Mouse (Mus musculus) yolk sac, embryonic 10.5 days (tissue): ENCODE results near the gene Pkig.
A peak's percentile ranks its signal among the peaks of the same experiment; 100 is the strongest.
"Not testable (repeated sequence)": the region's sequence is repeated elsewhere in the genome, so short reads cannot be mapped to it uniquely, and the experiment has no call there.

Experiments
- DNase-seq: peaks from one replicate; pipeline ENCODE4 v3.0.0-alpha.2; 2017; ENCODE audit warnings: low spot score

Pkig gene

DNA sequence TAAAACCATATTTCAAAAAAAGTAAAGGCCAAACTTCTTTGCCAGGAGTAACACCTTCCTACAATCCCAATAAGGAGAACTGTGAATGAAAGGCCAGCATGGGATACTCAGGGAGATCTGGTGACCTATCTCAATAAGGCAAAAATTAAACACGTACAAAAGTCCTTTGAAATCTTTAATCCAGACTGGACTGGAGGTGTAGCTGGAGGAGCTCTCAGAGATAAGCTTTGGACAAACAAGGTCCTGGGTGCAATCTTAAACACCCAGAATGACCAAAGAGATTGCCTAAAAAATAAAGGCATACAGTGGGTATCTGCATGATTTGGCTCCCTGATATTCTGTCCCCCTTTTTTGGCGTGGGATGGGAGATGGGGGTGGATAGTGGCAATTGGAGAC, 14.6 kb upstream of the Pkig start:
- DNase-seq, result no peak

DNA sequence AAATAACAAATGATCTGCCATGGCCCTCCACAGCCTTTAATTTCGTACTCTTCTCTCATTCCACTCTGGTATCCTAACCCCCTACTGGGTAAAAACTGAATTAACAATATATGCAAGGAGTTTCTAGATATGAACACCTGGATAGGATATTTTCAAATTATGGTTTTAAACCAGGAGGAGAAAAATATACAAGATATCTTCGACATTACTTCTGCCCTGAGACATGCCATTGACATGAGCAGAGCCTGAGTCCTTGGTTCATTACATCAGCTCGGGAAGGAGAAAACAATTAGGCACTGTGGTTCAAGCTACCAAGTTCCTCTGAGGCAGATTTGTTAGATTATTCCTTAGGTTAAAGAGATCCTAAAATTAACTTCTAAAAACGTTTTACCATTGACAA, 14.1 kb upstream of the Pkig start:
- DNase-seq, result no peak

DNA sequence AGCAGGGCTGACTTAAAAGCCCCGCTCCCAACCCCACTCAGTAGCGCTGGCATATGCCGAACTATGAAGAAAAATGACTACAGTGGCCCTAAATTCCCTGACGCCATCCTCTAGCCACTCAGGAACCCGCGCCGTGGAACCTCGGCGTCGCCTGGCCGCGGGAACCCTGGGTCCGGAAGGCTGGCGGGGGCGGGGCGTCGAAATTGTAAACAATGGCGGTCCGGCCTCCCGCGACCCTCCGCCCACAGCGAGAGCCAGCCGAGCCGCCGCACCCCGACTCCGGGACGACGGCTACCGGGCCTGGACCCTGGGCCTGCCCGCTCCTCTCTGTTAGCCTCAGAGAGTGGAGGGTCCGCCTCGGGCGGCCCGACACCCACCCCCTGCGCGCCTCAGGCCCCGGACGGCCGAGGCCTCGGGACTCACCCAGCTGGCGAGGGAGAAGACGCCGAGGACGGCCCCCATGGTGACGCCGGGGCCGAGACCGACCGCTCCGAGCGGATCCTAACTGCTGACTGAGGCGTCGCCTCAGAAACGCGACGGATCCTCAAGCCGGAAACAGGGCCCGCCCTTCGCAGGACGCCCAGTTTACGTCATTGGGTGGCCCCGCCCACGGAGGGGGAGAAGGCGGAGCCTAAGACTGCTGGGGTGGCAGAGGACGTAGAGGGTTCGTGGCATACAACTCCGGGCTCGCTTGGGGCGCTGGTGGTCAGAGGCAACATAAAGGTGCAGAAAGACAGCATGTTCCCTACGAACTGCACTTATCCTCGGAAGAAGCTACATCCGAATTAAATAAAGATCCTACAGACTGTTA, 13.4 kb upstream of the Pkig start, which contains the start of gene Serinc3:
Gene Serinc3 (minus strand): TSS at position 557 of the 811 bp plus-strand sequence.
- DNase-seq, result peak; percentile 97

DNA sequence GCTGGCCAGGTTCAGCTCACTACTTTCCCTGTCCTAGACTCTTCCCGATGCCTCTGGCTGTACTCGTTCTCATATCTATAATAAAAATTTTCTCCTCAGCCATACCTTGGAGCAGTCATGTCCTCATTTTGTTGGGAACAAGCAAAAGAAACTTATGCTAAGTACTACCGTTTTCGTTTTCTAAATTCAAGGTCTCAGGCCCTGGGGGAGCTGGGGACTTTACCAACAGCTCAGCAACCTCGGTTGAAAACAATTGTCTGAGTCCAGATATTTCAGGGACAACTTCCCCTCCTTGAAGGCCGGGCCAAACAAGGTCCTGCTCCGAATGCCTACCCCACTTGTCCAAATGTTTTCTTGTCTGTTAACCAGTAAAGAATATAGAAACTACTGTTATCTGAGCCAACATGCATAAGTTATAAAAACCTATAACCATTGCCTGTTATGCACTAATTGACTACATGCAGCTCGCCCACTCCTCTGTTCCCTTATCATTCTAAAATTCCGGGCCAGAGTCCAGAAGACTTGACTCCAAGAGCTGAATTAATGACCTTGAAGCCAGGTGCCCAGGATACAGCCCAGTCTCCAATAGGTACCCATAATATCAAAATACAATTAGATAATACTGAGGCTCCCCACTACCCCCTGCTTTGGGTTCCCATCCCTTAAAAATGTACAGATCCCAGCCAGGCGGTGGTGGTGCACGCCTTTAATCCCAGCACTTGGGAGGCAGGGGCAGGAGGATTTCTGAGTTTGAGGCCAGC, 12.3 kb upstream of the Pkig start:
- no peak for DNase-seq

DNA sequence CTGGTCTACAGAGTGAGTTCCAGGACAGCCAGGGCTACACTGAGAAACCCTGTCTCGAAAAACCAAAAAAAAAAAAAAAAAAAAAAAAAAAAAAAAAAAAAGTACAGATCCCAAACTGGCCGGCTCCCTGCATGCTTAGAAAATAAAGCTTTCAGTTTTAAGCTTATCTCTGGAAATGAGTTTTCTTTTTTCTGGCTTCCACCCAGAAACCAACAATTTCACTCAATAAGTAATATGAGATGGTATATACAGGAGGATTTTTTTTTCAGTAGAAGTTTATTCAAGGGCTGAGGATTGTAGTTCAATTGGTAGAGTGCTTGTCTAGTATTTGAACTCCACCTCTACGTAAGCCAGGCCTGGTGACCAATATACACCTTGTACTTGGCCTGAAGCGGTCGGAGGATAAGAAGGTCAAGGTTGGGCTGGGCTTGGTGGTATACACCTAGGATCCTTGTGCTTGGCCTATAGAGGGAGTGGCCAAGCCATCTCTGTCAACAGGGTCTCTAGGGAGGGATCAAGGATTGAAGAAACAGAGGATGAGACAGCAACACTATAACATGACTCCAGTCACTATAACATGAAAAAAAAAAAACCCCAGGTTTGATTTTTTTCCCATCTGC, 11.6 kb upstream of the Pkig start:
- no peak for DNase-seq

DNA sequence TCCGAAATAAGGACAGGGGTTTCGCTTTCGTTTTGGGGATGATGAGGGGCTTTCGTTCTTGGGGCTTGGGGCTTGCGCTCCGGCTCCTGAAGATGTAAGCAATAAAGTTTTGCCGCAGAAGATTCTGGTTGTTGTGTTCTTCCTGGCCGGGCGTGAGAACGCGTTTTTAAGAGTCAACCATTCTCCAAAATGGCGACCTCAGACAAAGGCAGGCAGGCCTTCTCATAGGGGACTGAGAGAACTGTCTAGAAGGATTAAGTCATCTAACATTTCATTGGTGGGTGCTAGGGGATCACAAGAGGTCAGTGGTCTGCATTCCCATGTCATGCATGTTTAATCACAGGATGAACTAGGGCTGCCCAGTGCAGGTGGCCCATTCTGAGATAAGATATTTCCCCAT, 2.5 kb upstream of the Pkig start:
- DNase-seq, result not testable (repeated sequence)

DNA sequence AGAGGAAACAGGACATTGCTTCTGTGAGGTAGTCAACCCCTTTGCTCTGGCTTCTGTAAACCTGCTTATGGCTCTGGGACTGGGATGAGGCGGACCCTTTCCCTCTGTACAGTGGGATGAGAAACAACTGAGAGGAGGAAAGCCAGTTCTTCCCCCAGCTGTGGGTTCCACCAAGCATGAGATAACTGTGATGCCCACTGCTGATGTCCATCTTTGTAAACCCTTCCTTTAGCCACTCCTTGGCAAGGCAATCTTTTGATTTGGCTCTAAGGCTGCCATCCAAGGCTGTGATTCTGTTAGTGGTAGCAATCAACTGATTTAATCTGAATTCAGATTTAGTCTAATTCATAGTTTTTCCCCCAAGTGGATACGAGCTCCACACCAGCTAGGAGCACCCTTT, 700 bp upstream of the Pkig start:
- no peak for DNase-seq

DNA sequence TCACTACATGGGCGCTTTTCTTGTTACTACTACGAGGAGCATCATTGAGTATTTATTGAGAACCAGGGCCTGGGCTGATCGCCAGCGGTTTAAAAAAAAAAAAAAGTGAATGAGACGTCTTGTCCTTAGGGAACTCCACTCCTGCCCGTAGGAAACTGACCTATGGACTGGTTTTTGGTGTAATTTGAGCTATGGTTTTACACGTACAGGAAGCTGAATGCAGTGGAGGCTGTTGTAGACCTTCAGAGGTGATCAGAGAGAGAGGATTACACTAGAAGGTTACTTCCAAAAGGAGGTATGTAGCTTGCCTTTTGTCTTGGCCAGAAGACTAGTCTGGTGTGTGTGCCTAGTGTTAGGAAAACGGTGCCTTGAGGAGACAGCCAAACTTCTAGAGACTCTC, 755 bp downstream of the Pkig start:
- no peak for DNase-seq

DNA sequence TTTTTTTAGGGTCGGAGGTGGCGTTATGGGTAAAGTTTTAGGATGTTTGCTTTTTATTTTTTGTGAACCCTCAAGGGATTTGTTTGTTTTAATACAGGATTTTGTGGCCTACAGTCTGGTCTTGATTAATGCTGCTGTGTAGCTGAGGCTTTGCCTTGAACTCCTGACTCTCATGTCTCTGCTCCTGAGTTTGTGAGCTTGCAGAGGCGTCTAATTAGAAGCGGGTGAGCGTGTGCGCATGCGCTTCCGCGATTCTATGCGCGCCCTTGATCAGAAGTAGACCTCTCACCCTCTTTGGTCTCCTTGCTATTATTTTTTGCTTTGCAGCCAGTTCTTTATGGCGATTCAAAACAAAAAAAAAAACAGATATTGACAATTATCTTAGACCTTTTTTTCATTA, 1.2 kb downstream of the Pkig start:
- no peak for DNase-seq

DNA sequence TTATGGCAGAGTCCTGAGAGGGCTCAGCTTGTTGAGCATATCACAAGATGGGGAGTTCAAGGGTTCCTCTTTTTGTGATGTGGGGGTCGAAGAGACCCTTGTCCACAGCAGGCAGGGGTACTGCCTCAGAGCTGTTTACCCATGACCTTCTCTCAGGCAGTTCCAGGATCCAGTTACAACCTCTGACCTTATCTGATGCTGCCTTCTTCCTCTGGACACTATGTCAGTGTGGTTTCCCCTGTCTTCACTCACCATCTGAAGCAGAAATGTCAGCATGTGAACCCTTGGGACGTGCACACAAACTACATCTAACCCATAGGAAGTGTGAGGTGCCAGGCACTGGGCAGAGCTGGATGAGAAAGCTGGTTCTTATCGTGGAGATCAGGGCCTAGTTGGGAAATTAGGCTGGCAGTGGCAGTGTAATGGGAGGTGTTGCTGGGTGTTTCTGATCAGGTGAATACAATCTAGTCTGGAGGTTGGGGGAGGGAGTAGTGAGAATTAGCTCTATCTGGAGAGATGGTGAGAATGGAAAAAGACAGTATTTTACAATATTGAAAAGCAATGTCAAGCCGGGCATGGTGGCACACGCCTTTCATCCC, 2.0 kb downstream of the Pkig start:
- DNase-seq, result no peak

DNA sequence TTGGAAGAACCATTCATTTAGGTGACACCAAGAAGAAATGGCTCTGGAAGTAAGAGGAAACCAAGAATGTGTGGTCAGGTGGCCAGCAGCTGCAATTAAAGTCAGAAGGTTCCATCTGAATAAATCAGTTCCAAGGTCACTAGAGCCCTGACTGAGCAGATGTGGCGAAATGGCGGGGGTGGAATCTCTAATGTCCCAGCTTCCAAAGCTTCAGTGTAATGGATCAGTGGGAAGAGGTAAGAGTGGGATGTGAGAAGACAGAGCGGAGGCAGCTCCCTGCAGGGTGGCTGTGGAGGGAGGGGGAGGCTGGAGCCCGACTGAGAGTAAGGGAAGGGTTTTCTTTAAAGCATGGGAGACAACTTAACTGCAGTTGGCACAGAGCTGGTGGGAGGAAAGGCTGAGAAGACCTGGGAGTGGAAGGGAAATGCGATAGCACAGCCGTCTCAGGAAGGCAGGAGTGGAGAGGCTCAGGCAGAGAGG, 3.2 kb downstream of the Pkig start:
- no peak for DNase-seq

DNA sequence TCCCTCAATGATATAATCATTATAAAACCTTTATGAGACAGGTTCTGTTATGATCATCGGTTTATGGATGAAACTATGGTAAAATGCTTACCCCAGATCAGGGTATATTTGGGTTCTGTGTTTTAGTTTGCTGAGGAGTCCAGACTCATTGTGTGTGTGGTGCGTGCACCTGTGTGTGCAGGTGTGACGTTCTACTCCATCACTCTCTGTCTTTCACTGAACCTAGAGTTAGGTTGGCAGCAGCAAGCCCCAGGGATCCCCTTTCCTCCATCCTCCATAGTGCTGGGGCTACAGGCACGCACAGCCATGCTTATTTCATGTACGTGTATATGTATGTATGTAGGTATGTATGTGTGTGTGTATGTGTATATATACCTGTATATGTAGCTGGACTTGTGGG, 3.9 kb downstream of the Pkig start:
- no peak for DNase-seq

DNA sequence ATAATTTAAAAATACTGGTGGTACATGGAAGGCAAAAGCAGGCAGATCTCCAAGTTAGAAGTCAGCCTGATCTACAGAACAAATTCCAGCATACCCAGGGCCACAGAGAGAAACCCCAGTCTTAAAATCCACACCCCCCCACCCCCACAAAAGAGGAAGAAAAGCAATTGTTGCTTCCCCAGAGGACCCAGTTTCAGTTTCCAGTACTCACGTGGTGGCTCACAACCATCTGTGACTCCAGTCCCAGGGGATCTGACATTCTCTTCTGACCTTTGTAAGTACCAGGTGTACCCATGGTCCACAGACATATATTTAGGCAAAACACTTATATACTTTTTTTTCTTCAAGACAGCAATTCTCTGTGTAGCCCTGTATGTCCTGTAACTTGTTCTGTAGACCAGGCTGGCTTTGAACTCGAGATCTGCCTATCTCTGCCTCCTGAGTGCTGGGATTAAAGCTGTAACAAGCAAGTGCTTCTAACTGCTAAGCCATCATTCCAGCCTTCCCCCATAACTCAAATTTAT, 4.6 kb downstream of the Pkig start:
- DNase-seq, result no peak

DNA sequence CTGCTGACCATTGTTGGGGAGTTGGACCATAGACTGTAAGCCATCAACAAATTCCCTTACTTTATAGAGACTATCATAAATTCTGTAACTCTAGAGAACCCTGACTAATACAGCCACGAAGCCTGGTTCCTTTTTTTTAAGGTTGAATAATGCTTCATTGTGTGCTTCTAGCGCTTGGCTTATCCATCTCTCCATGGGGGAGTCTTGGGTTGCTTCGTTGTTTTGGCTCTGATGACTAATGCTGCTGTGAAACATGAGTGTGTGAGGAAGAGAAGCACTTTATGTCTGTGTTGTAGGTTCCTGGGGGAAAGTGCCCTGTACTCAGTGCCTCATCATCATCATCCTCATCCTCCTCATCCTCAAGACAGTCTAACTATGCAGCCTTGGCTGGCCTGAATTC, 5.7 kb downstream of the Pkig start:
- DNase-seq, result no peak

DNA sequence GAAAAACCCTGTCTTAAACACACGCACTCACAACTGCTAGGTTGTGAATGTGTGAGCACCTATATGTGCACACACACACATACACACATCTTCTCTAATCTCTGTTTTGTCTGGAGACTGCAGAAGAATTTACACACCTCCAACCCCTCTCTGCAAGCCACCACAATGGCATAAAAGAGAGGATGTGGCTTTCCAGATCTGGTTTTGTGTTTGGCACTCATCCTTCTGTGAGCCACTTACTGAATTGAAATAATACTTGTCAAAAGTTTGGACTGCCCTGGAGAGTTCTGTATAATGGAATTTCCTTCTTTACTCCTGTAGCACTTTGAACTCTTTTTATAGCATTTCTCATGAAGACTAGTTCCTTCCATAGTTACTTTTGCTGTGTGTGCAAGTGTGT, 8.9 kb downstream of the Pkig start:
- DNase-seq, result no peak

DNA sequence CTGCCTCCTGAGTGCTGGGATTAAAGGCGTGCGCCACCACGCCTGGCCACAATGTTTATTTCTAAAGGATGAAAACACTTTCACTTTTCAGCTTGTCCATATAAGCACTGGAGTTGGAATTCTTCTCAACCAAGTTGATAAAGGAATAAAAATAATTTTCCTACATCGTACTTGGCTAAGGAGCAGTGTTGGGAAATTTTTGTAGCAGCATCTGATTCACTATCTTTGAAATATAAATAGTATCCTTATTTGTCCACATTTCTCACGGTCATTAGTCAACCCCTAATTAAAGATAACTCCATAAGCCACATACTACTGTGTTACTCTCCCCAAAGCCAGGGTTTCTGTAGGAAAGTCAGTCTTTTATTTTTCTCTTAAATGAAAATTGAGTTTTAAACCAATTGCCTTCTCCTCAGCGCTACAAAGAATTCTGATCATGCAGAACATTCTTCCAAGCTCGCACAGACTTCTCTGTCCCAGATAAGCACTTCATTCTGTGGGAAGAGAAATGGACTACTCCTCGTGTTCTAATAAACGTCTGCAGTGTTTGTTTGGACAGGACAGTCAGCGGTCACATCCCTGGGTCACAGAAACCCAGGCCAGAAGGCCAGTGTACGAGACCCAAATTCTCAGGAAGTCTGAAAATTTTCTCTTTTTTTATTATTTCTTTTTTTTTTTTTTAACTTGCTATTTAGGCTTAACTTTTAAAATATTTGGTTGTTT, 12.8 kb downstream of the Pkig start:
- DNase-seq, result no peak

DNA sequence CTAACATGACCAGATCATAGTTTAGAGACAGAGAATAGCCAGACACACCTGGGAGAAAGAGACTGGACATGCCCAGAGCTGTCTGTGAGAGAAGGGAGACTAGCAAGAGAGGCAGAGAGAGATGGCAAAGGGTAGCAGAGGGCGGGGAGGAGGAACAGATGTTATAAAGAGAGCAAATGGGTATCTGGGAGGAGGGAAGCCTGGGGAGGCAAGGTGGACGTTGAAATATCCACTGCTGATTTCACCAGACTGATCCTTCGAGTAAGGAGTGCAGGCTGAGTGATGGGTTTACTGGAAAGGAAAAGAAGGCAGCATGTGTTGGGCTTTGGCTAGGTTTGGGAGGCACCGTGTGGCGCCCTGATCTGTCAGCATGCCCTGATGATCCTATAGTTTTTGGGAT, 16.2 kb downstream of the Pkig start:
- DNase-seq, result no peak

DNA sequence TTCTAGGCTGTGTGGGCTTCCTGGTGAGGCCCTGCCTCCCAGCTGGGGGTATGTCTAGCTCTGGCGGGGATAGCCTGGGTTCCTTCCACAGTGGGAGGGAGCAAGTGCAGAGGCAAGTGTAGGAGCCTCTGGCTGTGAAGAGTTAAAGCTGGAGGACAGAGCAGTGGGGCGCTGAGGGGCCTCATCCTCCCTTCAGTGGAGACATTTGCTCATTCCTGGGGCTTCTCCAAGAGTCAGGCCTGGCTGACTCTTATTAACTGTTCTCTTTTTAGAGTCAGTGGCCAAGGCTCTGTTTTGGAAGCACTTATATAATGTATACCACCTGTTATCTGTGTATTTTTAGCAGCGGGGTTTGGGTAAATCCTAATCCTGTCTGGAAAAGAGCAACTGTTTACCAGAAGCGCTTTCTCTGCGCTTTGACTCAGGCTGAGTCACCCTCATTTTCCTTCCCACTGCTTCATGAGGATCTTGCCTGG, 17.0 kb downstream of the Pkig start:
- no peak for DNase-seq

DNA sequence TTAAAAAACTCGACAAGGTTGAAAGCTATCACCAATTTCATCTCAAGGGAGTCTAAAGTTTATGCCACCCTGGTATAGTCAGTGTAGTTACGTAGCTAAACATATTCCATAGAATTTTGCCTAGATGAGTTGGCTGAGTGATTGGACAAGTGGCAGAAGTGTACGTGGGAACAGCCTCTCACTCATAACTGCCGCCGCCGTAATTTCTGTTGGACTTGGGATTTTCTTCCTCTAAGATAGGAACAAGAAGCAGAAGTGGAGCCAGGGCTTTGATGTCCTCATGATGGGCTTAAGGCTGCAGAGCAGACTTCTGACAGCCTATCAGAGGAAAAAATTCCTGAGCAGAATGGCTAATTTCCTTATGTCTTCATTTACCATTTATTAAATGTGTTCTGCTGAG, 17.5 kb downstream of the Pkig start:
- DNase-seq, result no peak

DNA sequence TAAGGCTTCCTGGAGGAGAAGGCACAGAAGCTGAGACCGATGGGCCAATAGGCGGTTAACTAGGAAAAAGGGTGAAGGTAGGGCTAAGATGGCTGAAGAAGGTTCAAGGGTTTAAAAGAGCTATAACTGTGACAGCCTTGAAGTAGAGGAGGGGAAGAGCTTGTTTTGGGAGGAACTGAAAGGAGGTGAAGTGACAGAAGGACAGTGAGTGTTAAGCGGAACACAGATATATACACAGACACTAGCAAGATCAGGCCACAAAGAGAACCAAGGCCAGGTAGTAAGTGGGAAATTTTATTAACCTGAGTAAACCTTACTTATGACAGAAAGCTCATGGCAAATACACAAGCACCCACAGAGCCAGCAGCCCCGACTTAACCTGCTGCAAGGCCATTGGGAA, 18.1 kb downstream of the Pkig start:
- no peak for DNase-seq

DNA sequence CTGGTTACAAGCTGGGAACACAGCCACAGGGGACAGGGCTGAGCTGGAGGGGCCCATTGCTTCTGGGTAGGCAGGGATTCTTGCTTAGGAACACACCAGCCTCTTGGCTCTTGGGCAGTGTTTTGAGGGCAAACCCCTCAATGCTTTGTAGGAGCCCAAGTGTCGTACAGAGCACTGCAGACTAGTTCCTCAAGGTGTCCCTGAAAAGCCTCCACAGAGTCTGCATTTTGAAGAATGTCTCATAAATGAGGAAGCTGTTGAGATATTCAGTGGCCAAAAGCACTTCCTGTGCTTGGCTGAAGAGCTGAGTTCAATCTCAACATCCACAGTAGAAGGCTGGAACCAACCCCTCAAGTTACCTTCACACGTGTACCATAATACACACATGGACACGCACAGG, 18.6 kb downstream of the Pkig start:
- no peak for DNase-seq

DNA sequence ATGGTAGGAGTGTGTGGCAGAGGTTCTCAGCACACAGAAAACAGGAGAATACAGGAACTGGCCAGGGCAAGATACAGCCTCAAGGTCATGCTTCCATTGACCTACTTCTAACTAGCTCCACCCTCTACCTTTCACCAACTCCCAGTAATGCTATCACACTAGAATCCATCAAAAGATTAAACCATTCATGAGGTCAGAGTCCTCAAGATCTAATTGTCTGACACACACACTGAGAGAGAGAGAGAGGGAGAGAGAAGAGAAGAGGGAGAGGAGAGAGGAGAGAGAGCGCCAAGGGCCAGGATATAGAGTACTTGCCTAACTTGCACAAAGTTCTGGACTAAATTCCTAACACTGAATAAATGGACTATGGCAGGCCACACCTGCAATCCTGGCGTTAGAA, 24.2 kb downstream of the Pkig start:
- DNase-seq, result no peak
